Mouse (Mus musculus) hindbrain, embryonic 11.5 days (tissue): ENCODE results near the gene Cercam. TPM values are rescaled to one million over a fixed set of nuclear protein-coding genes. Genes with fewer than 3 reads are reported as not detected.

Source experiments
- ATAC-seq: fragments of 200-750 bp; cut with Nextera tagmentation; 2 replicates; pipeline ENCODE4 v1.8.0; 2017; ENCODE audit warnings: mild to moderate bottlenecking, moderate TSS enrichment, moderate library complexity; ENCODE audit not compliant: low FRiP score
- DNase-seq: peaks from one replicate; pipeline ENCODE4 v3.0.0-alpha.2; 2015; ENCODE audit warnings: low spot score
- H3K27ac ChIP-seq: fragments of 300-500 bp; sonication (generic); 2 replicates; pipeline ENCODE4 v1.5.1; 2014; ENCODE audit warnings: mild to moderate bottlenecking, low read depth, low read length
- H3K27me3 ChIP-seq: fragments of 300-500 bp; sonication (generic); 2 replicates; pipeline ENCODE4 v1.6.1; 2014; ENCODE audit warnings: mild to moderate bottlenecking, low read length, moderate library complexity, mixed read lengths; ENCODE audit not compliant: control insufficient read depth, insufficient read depth
- H3K36me3 ChIP-seq: fragments of 300-500 bp; sonication (generic); 2 replicates; pipeline ENCODE4 v1.6.1; 2014; ENCODE audit warnings: mild to moderate bottlenecking, low read length, moderate library complexity, mixed read lengths; ENCODE audit not compliant: control insufficient read depth, insufficient read depth
- H3K4me1 ChIP-seq: fragments of 300-500 bp; sonication (generic); replicated peaks from 2 replicates; pipeline ENCODE4 v1.6.1; 2014; ENCODE audit warnings: low read length, mixed read lengths; ENCODE audit not compliant: control insufficient read depth, insufficient read depth
- H3K4me2 ChIP-seq: fragments of 300-500 bp; sonication (generic); replicated peaks from 2 replicates; pipeline ENCODE4 v1.6.1; 2014; ENCODE audit warnings: mild to moderate bottlenecking, low read depth, low read length
- H3K4me3 ChIP-seq: fragments of 300-500 bp; sonication (generic); 2 replicates; pipeline ENCODE4 v1.5.1; 2014; ENCODE audit warnings: low read depth, low read length
- H3K9ac ChIP-seq: fragments of 300-500 bp; sonication (generic); 2 replicates; pipeline ENCODE4 v1.6.1; 2014; ENCODE audit warnings: low read depth, low read length
- H3K9me3 ChIP-seq: fragments of 300-500 bp; sonication (generic); 2 replicates; pipeline ENCODE4 v1.6.1; 2016; ENCODE audit warnings: low read length; ENCODE audit not compliant: control insufficient read depth
- WGBS: fragments of 180-500 bp; shearing (Covaris S2); extraction: QIAGEN DNeasy Blood & Tissue Kit; methylation state at CpG from one replicate; pipeline ENCODE4 v1.1.7; 2014; 5-methylcytosine and 5-hydroxymethylcytosine counted together
- polyA plus RNA-seq: library from polyadenylated mRNA; unstranded; fragments of >200 nt; fragmentation: Nextera tagmentation; extraction: Ambion mirVana; gene quantifications from 2 replicates; pipeline ENCODE4 v1.2.1, GENCODE M21; 2014

Gene Cercam
- polyA plus RNA-seq = 16.9 and 17.1 TPM in 2 replicates

DNA sequence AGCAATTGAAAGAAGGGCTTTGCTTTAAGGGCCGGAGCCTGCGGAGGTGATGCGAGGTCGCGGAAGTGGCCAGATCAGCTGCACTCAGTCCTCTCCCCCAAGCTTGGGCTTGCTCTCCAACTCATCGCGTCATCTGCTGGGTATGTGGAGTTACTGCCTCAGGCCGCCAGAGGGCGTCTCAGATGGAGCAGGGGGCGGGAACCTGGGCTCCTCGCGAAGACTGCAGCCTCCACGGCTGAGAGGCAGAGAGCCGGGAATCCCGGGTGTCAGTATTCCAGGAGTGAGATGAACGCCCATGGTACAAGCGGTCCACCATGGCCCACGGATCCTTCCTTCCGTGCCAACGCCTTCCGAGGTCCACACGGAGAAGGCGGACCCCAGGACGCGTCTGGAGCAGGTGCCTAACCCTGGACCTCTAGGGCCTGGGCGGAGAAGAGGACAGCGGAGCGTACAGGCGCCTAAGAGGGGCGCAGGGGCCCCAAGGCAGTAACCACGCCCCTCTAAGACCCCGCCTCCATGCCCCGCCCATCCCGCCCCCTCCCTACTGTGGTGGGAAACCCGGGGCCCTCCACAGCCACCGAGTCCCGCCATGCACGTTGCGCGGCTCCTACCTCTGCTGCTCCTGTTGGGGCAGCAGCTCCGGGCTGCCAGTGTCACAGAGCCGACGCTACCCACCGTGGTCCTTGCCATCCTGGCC, at the start of gene Cercam:
Gene Cercam, plus strand, starts transcription at position 216 of the 697 bp plus-strand sequence.
- H3K9ac ChIP-seq = peak within 1 kb of the TSS; percentile 69
- H3K27ac ChIP-seq = peak within 1 kb of the TSS; percentile 70; the same call in 1 of the 2 replicates
- ATAC-seq (peak; percentile 92), DNase-seq (peak; percentile 96)
- no peaks in the 10 kb centered on the region for H3K9me3 ChIP-seq
- WGBS = under 1% methylated on average over 38 of the region's 44 CpGs
- H3K4me2 ChIP-seq = peak within 1 kb of the TSS; percentile 90
- no peaks in the 10 kb centered on the region for H3K27me3 ChIP-seq
- peak within 1 kb of the TSS; percentile 48 for H3K4me3 ChIP-seq
- peaks cover 7% of the 10 kb centered on the region; the same call in 1 of the 2 replicates for H3K4me1 ChIP-seq
- H3K36me3 ChIP-seq = no peaks in the 10 kb centered on the region

DNA sequence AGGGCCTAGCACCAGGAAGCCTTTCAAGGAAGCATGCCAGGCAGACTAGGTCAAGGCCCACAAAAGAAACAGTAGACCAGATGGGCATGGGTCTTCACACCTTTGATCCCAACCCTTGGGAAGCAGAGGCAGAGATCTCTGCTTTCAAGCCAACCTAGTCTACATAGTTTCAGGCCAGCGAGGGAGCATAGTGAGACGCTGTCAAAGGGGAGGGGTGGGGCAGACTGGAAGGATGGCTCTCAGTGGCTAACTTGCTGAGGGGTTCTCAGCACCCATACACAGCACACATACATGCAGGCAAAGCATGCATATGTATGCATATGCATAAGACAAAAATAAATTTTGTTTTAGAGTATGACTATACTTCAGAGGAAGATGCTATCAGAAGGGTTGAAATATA, 49.6 kb upstream of the Cercam start:
- peaks cover 14% of the 10 kb centered on the region; the same call in 1 of the 2 replicates for H3K4me1 ChIP-seq
- H3K4me2 ChIP-seq = 0 out of 2 replicates have a peak overlapping the region, but pooled peaks have one; percentile 52
- no peaks in the 10 kb centered on the region for H3K9me3 ChIP-seq
- peak; percentile 31 for DNase-seq
- WGBS = 6% methylated on average over 2 of the region's 2 CpGs
- no peak for ATAC-seq
- no peaks in the 10 kb centered on the region for H3K27me3 ChIP-seq
- H3K27ac ChIP-seq = peak overlapping the region; percentile 98
- H3K9ac ChIP-seq = peak overlapping the region; percentile 60
- H3K4me3 ChIP-seq = no peak overlapping the region
- peaks cover 2% of the 10 kb centered on the region; the same call in 1 of the 2 replicates for H3K36me3 ChIP-seq

DNA sequence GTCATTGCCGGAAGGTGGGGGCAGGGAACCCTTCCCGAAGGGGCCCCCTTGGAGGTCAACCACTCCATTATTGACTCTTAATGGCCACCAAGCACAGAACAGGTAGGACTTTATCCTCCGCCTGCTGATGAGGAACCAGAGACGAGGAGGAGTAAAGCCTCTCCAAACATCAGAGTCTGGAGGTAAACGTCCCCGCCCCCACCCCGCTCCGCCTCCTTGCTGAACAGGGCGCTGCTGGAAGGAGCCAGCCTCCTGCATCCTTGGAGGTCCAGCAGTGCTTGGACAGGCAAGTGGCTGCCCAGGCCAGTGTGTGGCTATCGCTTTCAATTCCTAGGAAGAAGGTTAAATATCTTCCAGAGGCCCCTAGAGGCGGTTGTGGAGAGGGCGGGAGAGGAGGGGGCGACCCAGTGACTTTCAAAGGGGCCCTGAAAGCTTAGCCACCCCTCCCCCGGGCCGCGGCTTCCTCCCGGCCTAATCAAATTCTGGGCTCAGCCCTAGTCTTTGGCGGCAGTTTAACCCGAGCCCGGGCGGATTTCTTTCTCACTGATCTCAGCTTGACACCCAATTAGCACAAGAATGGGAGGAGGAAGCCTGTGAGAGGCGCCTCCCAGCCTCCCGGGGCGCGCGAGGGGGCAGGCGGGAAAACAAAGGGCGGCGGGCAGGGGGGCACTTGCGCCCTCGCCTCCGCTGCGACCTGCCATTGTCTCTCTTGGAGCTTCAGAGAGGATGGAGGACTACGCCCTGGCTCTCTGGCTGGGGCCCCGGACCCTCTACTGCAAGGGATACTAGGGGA, 48.7 kb upstream of the Cercam start, which contains the start of gene Urm1:
Gene Urm1, plus strand, starts transcription at position 51 of the 793 bp plus-strand sequence.
- no peaks in the 10 kb centered on the region for H3K9me3 ChIP-seq
- peak within 1 kb of the TSS; percentile 28 for H3K4me3 ChIP-seq
- under 1% methylated on average over 33 of the region's 35 CpGs for WGBS
- H3K4me1 ChIP-seq = peaks cover 14% of the 10 kb centered on the region; the same call in 1 of the 2 replicates
- H3K4me2 ChIP-seq = peak within 1 kb of the TSS; percentile 52
- DNase-seq (peak; percentile 91), ATAC-seq (peak; percentile 89)
- no peaks in the 10 kb centered on the region for H3K36me3 ChIP-seq
- peak within 1 kb of the TSS; percentile 98 for H3K27ac ChIP-seq
- H3K9ac ChIP-seq = peak within 1 kb of the TSS; percentile 60
- no peaks in the 10 kb centered on the region for H3K27me3 ChIP-seq

DNA sequence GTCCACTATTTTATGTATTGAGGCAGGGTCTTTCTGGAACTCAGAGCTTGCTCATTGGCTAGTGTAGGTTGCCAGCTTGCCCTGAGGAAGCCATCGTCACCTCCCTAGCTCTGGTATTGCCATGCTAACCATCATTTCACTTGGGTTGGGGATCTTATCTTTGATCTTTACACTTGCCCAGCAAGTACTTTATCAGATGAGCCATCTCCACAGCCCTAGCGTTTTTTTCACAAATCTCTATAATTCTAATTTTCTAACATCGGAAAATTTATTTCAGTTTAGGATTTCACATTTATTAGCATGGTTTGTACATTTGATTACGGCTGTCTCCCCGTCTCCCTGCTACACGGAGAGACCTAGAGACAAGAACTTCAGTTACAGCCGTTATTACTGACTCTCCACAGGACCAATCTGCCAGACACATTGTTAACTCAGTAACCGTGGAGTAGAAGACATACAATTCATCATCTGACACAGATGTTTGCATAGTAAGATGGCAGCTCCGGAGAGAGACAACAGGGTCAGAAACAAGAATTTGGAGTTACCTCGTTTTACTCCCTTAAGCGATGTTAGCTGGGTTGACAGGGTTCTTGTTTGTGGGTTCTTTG, 42.5 kb upstream of the Cercam start:
- no peaks in the 10 kb centered on the region for H3K9me3 ChIP-seq
- WGBS = 13% methylated on average over 11 of the region's 11 CpGs
- H3K4me2 ChIP-seq = peak overlapping the region; percentile 62
- peak overlapping the region; percentile 81 for H3K9ac ChIP-seq
- peak overlapping the region; percentile 96 for H3K4me3 ChIP-seq
- DNase-seq (peak; percentile 10), ATAC-seq (peak; percentile 44)
- no peaks in the 10 kb centered on the region for H3K36me3 ChIP-seq
- no peaks in the 10 kb centered on the region for H3K27me3 ChIP-seq
- peaks cover 6% of the 10 kb centered on the region for H3K4me1 ChIP-seq
- peak overlapping the region; percentile 97 for H3K27ac ChIP-seq

DNA sequence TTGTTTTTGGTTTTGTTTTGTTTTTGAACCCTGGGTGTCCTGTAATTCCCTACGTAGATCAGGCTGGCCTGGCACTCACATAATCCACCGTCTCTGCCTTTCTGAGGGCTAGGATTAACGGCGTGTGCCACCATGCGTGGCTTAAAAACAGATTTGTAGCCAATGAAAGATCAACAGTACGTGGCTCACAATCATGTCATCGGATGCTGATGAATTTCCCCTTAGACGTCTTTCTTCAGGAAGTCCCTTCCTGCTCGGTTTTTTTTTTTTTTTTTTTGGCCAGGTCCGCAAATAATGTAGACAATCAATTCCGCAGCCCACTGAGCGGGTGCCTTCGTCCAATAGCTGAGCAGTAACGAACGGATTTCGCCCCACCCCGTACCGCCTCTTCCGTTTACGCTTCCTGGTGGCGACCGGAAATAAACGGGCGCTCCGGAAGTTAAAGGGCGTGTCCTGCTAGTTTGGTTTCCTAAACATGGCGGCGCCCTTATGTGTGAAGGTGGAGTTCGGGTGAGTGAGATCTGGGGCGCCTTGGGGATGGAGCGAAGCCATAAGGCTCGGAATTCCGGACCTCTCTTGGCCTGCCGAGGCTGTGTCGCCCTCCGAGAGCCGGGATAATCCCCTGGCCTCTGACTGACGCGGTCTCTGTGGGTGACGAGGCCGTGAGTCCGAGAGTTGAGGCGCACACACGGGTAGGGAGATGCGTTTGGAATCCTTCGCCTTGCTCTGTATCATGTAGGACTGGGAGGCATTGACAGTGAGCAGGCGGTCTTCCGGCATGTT, 41.8 kb upstream of the Cercam start:
- Histone ChIP-seq H3K4me1 (peaks cover 6% of the 10 kb centered on the region), H3K27me3 (no peaks in the 10 kb centered on the region), H3K4me3 (peak overlapping the region; percentile 96), H3K4me2 (peak overlapping the region; percentile 79), H3K27ac (peak overlapping the region; percentile 97), H3K36me3 (no peaks in the 10 kb centered on the region), H3K9me3 (no peaks in the 10 kb centered on the region), H3K9ac (peak overlapping the region; percentile 81)
- ATAC-seq (peak; percentile 95), DNase-seq (peak; percentile 98)
- WGBS = under 1% methylated on average over 48 of the region's 48 CpGs

DNA sequence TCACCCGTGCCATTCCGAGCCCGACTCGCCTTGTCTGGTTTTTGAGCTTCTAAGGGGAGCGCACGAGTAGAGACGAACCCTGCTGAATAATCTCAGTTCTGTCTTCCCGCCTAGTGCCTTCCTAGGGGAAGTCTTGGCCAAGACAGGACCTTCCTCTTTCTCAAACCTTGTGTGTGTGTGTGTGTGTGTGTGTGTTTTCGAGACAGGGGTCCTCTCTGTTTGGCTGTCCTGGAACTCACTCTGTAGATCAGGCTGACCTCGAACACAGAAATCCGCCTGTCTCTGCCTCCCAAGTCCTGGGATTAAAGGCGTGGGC, 41.3 kb upstream of the Cercam start:
- Histone ChIP-seq H3K9ac (peak overlapping the region; percentile 77), H3K4me3 (peak overlapping the region; percentile 96), H3K27me3 (no peaks in the 10 kb centered on the region), H3K27ac (peak overlapping the region; percentile 65; the same call in 1 of the 2 replicates), H3K36me3 (no peaks in the 10 kb centered on the region), H3K9me3 (no peaks in the 10 kb centered on the region), H3K4me1 (peaks cover 6% of the 10 kb centered on the region), H3K4me2 (peak overlapping the region; percentile 79)
- DNase-seq = no peak
- 3% methylated on average over 12 of the region's 12 CpGs for WGBS
- 0 out of 2 replicates have a peak, but pooled peaks have one; percentile 12 for ATAC-seq

DNA sequence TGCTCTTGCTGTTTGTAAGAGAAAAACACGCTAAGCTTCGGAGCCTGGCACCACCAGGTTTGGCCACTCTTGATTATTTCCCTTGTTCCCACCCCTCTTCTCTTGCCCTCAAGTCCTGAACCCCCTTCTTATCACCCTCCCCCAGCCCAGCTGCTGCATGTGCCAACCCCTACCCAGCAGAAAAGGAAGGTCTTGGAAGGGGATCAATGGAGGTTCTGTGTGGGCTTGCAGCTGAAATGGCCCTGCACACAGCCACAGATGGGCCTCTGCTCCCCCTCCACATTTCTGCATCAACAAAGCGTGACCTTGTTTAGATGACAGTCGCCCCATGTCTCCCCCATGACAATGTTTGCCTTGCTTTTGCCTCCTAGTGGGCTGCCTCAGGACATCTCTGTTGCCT, 37.9 kb upstream of the Cercam start:
- no peak for ATAC-seq
- no peak overlapping the region for H3K4me3 ChIP-seq
- WGBS = 96% methylated on average over 4 of the region's 4 CpGs
- H3K9ac ChIP-seq = no peak overlapping the region
- no peaks in the 10 kb centered on the region for H3K9me3 ChIP-seq
- no peak overlapping the region for H3K27ac ChIP-seq
- H3K4me2 ChIP-seq = no peak overlapping the region
- no peaks in the 10 kb centered on the region for H3K36me3 ChIP-seq
- H3K4me1 ChIP-seq = peaks cover 7% of the 10 kb centered on the region
- no peak for DNase-seq
- H3K27me3 ChIP-seq = no peaks in the 10 kb centered on the region

DNA sequence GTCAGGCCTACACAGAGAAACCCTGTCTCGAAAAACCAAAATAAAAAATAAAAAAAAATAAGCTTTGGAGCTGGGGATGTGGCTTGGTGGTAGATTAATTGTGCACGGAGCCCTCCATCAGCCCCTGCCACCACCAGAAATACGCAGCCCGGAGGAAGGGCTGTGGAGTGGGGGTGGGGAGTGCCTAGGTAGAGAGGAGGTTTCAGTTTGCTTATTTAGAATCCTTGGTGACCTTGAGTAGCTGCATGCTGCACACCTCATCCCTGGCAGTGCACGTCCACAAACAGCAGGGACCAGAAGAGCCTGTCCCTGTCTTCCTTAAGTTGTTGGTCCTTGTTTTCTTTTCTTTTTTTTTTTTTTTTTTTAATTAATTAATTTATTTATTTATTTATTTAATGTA, 35.2 kb upstream of the Cercam start:
- ATAC-seq = no peak
- 94% methylated on average over 5 of the region's 5 CpGs for WGBS
- H3K4me1 ChIP-seq = peaks cover 8% of the 10 kb centered on the region
- H3K4me3 ChIP-seq = no peak overlapping the region
- H3K36me3 ChIP-seq = no peaks in the 10 kb centered on the region
- H3K9ac ChIP-seq = no peak overlapping the region
- H3K9me3 ChIP-seq = no peaks in the 10 kb centered on the region
- DNase-seq = no peak
- H3K27me3 ChIP-seq = no peaks in the 10 kb centered on the region
- H3K4me2 ChIP-seq = no peak overlapping the region
- no peak overlapping the region for H3K27ac ChIP-seq
